Mouse (Mus musculus) kidney, postnatal 0 days (tissue): ENCODE measurements around the gene Palm3. TPM values are rescaled to one million over a fixed set of nuclear protein-coding genes. Genes with fewer than 3 reads are reported as not detected.

Experiments
- ATAC-seq: fragments of 200-750 bp; cut with Nextera tagmentation; replicated peaks from 2 replicates; pipeline ENCODE4 v1.8.0; 2017; ENCODE audit warnings: low read depth, moderate number of reproducible peaks, moderate TSS enrichment, moderate library complexity; ENCODE audit not compliant: low FRiP score
- DNase-seq: peaks from one replicate; pipeline ENCODE4 v3.0.0-alpha.2; 2016; ENCODE audit warnings: low spot score
- H3K27ac ChIP-seq: fragments of 300-500 bp; sonication (generic); 2 replicates; pipeline ENCODE4 v1.5.1; 2014; ENCODE audit warnings: mild to moderate bottlenecking
- H3K27me3 ChIP-seq: fragments of 300-500 bp; sonication (generic); 2 replicates; pipeline ENCODE4 v1.6.1; 2014; ENCODE audit warnings: low read length, mixed read lengths; ENCODE audit not compliant: insufficient read depth
- H3K36me3 ChIP-seq: fragments of 300-500 bp; sonication (generic); 2 replicates; pipeline ENCODE4 v1.6.1; 2014; ENCODE audit warnings: low read length, mixed read lengths; ENCODE audit not compliant: insufficient read depth
- H3K4me1 ChIP-seq: fragments of 300-500 bp; sonication (generic); replicated peaks from 2 replicates; pipeline ENCODE4 v1.6.1; 2014; ENCODE audit warnings: antibody characterized with exemption, low read length, mixed read lengths; ENCODE audit not compliant: insufficient read depth
- H3K4me2 ChIP-seq: fragments of 300-500 bp; sonication (generic); 2 replicates; pipeline ENCODE4 v1.6.1; 2014; ENCODE audit warnings: mild to moderate bottlenecking, low read length, moderate library complexity, mixed read lengths
- H3K4me3 ChIP-seq: fragments of 300-500 bp; sonication (generic); replicated peaks from 2 replicates; pipeline ENCODE4 v1.5.1; 2014; ENCODE audit warnings: low read depth, low read length
- H3K9ac ChIP-seq: fragments of 300-500 bp; sonication (generic); 2 replicates; pipeline ENCODE4 v1.6.1; 2014; ENCODE audit warnings: low read depth, low read length
- H3K9me3 ChIP-seq: fragments of 300-500 bp; sonication (generic); replicated peaks from 2 replicates; pipeline ENCODE4 v1.6.1; 2016; ENCODE audit warnings: low read length, inconsistent platforms, mixed read lengths
- CTCF ChIP-seq: IDR thresholded peaks from 2 replicates; pipeline ENCODE4 v1.5.1; 2016; ENCODE audit warnings: antibody characterized with exemption, low read depth, mild to moderate bottlenecking, moderate library complexity
- WGBS: fragments of 180-500 bp; shearing (Covaris S2); extraction: QIAGEN DNeasy Blood & Tissue Kit; methylation state at CpG from one replicate; pipeline ENCODE4 v1.1.7; 2014; 5-methylcytosine and 5-hydroxymethylcytosine counted together
- polyA plus RNA-seq: library from polyadenylated mRNA; unstranded; fragments of >200 nt; fragmentation: Nextera tagmentation; extraction: Ambion mirVana; gene quantifications from 2 replicates; pipeline ENCODE4 v1.2.1, GENCODE M21; 2015

The Palm3 gene
- polyA plus RNA-seq, 1 experiment from 2014 or later = 12.7 TPM

DNA sequence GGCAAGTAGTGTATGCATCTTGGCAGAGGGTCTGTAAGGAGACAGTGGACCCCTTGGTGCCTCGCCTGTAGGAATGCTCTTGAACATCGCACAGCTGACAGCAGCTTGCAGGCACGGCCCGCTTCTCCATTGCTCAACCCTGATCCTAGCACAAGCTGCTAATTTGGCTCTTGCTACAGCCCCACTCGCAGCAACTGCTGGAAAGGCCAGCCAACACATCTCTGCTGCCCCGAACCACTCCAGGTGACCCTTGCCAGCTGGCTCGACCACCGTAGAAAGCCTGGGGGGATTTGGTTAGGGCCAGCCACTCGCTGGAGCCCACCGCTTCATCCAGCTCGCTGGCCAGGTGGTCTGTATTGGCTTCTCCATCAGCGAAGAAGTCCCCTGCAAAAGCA, 21.7 kb downstream of the Palm3 start:
- Histone ChIP-seq H3K4me2 (peak overlapping the region; percentile 56), H3K4me1 (no peaks in the 10 kb centered on the region; the same call in 1 of the 2 replicates), H3K27me3 (peaks cover 15% of the 10 kb centered on the region), H3K27ac (no peak overlapping the region), H3K9me3 (no peaks in the 10 kb centered on the region), H3K4me3 (peak overlapping the region; percentile 22; the same call in 1 of the 2 replicates), H3K36me3 (no peaks in the 10 kb centered on the region), H3K9ac (no peak overlapping the region)
- DNase-seq = no peak
- ATAC-seq = no peak
- TF ChIP-seq CTCF = no peak
- 43% methylated on average over 12 of the region's 12 CpGs for WGBS

GRCm38 (mm10) chr8:84044103-84044502, 22.8 kb downstream of the Palm3 start:
- peak; percentile 30; the same call in 1 of the 2 replicates for TF ChIP-seq CTCF
- no peaks in the 10 kb centered on the region for H3K9me3 ChIP-seq
- ATAC-seq (no peak), DNase-seq (no peak)
- no peaks in the 10 kb centered on the region for H3K36me3 ChIP-seq
- H3K4me2 ChIP-seq = no peak overlapping the region
- H3K4me3 ChIP-seq = no peak overlapping the region
- H3K27me3 ChIP-seq = peaks cover 15% of the 10 kb centered on the region
- no peaks in the 10 kb centered on the region; the same call in 1 of the 2 replicates for H3K4me1 ChIP-seq
- H3K9ac ChIP-seq = no peak overlapping the region
- 18% methylated on average over 7 of the region's 7 CpGs for WGBS
- H3K27ac ChIP-seq = no peak overlapping the region

GRCm38 (mm10) chr8:84044900-84045299, 23.6 kb downstream of the Palm3 start, which contains the start of gene Rln3:
Rln3 (minus strand) TSS chr8:84045000.
- H3K27ac ChIP-seq = no peak within 1 kb of the TSS
- H3K9ac ChIP-seq = no peak within 1 kb of the TSS
- WGBS = 14% methylated on average over 9 of the region's 9 CpGs
- H3K27me3 ChIP-seq = peaks cover 15% of the 10 kb centered on the region
- H3K4me1 ChIP-seq = no peaks in the 10 kb centered on the region; the same call in 1 of the 2 replicates
- no peak within 1 kb of the TSS for H3K4me3 ChIP-seq
- ATAC-seq = no peak
- no peaks in the 10 kb centered on the region for H3K9me3 ChIP-seq
- DNase-seq = no peak
- peak within 1 kb of the TSS; percentile 31 for H3K4me2 ChIP-seq
- no peaks in the 10 kb centered on the region for H3K36me3 ChIP-seq
- no peak for TF ChIP-seq CTCF

- 90% methylated on average over 3 of the region's 3 CpGs for WGBS
Measured at GRCm38 (mm10) chr8:84046505-84046904, 25.2 kb downstream of the Palm3 start.

GRCm38 (mm10) chr8:84048171-84048570, 26.9 kb downstream of the Palm3 start:
- ATAC-seq (no peak), DNase-seq (no peak)
- no peaks in the 10 kb centered on the region for H3K4me1 ChIP-seq
- no peak overlapping the region for H3K9ac ChIP-seq
- no peaks in the 10 kb centered on the region for H3K36me3 ChIP-seq
- H3K27me3 ChIP-seq = peaks cover 15% of the 10 kb centered on the region
- H3K4me2 ChIP-seq = no peak overlapping the region
- no peak for TF ChIP-seq CTCF
- H3K4me3 ChIP-seq = no peak overlapping the region
- no peak overlapping the region for H3K27ac ChIP-seq
- no peaks in the 10 kb centered on the region for H3K9me3 ChIP-seq
- 46% methylated on average over 5 of the region's 5 CpGs for WGBS

More at GRCm38 (mm10) chr8:84046505-84046904, 25.2 kb downstream of the Palm3 start:
- peaks cover 15% of the 10 kb centered on the region for H3K27me3 ChIP-seq
- no peak for ATAC-seq
- H3K9me3 ChIP-seq = no peaks in the 10 kb centered on the region
- no peaks in the 10 kb centered on the region for H3K36me3 ChIP-seq
- H3K4me1 ChIP-seq = no peaks in the 10 kb centered on the region; the same call in 1 of the 2 replicates
- DNase-seq = no peak
- no peak overlapping the region for H3K4me2 ChIP-seq
- no peak for TF ChIP-seq CTCF
- no peak overlapping the region for H3K4me3 ChIP-seq
- no peak overlapping the region for H3K9ac ChIP-seq
- no peak overlapping the region for H3K27ac ChIP-seq

- Histone ChIP-seq H3K9me3 (no peaks in the 10 kb centered on the region), H3K27me3 (no peaks in the 10 kb centered on the region), H3K27ac (no peak overlapping the region), H3K4me3 (no peak overlapping the region), H3K9ac (no peak overlapping the region), H3K4me1 (no peaks in the 10 kb centered on the region), H3K36me3 (no peaks in the 10 kb centered on the region), H3K4me2 (no peak overlapping the region)
- TF ChIP-seq CTCF = no peak
- ATAC-seq = no peak
- 39% methylated on average over 3 of the region's 3 CpGs for WGBS
- DNase-seq = no peak
Measured at GRCm38 (mm10) chr8:84052746-84053145, 31.5 kb downstream of the Palm3 start.

DNA sequence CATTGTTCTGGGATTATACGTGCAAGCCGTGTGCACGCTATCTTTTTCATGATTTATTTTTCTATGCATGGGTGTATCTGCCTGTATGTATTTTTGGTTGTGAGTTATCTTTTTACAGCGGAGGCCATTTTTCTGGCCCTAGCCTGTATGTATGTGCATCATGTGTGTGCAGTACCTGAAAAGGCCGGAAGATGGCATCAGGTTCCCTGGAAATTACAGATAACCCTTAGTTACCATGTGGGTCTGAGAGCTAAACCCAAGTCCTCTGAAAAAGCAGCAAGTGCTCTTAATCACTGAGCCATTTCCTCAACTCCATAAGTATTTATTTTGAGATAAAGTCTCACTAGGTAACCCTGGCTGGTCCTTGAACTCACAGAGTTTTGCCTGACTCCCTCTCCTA, 32.0 kb downstream of the Palm3 start:
- Histone ChIP-seq H3K27me3 (no peaks in the 10 kb centered on the region), H3K27ac (no peak overlapping the region), H3K9ac (no peak overlapping the region), H3K4me1 (no peaks in the 10 kb centered on the region), H3K4me3 (no peak overlapping the region), H3K36me3 (no peaks in the 10 kb centered on the region), H3K9me3 (no peaks in the 10 kb centered on the region), H3K4me2 (no peak overlapping the region)
- 94% methylated on average over 5 of the region's 5 CpGs for WGBS
- DNase-seq = no peak
- no peak for ATAC-seq
- no peak for TF ChIP-seq CTCF
